Mouse (Mus musculus): Measurements from ENCODE around the gene Elk4.

Gene Elk4

GRCm38 (mm10) chr1:132007282-132007815 is at the start of gene Elk4:
TSS of gene Elk4 (plus strand) at chr1:132007607.
- CTCF ChIA-PET = no interaction called here

- CTCF ChIA-PET = no interaction called here
Observed at GRCm38 (mm10) chr1:131961004-131961403, 46.4 kb upstream of the Elk4 start.

GRCm38 (mm10) chr1:131962606-131963084 is 44.8 kb upstream of the Elk4 start, which contains the start of gene Slc45a3:
TSS of gene Slc45a3 (plus strand) at chr1:131962967.
- CTCF ChIA-PET = interaction anchor here (0.7 kb wide), 2 partner anchors 24 to 317 kb away, joined by 3 to 7 read pairs; no protein-coding TSS in a partner anchor

GRCm38 (mm10) chr1:131963085-131963951 is 44.1 kb upstream of the Elk4 start:
- CTCF ChIA-PET = no interaction called here

- CTCF ChIA-PET = interaction anchor here (0.7 kb wide), 1 partner anchor 27 kb away, joined by 5 read pairs; no protein-coding TSS in a partner anchor
Observed at GRCm38 (mm10) chr1:131964100-131964499, 43.3 kb upstream of the Elk4 start.

- CTCF ChIA-PET = interaction anchor here (0.7 kb wide), 1 partner anchor 28 kb away, joined by 5 read pairs; no protein-coding TSS in a partner anchor
Observed at GRCm38 (mm10) chr1:131964580-131964979, 42.8 kb upstream of the Elk4 start.

- CTCF ChIA-PET = no interaction called here
Observed at GRCm38 (mm10) chr1:131965818-131966217, 41.6 kb upstream of the Elk4 start.

GRCm38 (mm10) chr1:131967336-131967735 is 40.1 kb upstream of the Elk4 start:
- CTCF ChIA-PET = no interaction called here

- CTCF ChIA-PET = no interaction called here
Observed at GRCm38 (mm10) chr1:131968556-131968955, 38.9 kb upstream of the Elk4 start.

- CTCF ChIA-PET = no interaction called here
Observed at GRCm38 (mm10) chr1:131968983-131969382, 38.4 kb upstream of the Elk4 start.

GRCm38 (mm10) chr1:131969825-131970224 is 37.6 kb upstream of the Elk4 start:
- CTCF ChIA-PET = no interaction called here

GRCm38 (mm10) chr1:131970322-131970660 is 37.1 kb upstream of the Elk4 start:
- CTCF ChIA-PET = no interaction called here

GRCm38 (mm10) chr1:131970661-131971520 is 36.5 kb upstream of the Elk4 start:
- CTCF ChIA-PET = no interaction called here

GRCm38 (mm10) chr1:131971771-131972497 is 35.5 kb upstream of the Elk4 start:
- CTCF ChIA-PET = interaction anchor here (0.6 kb wide), 1 partner anchor 214 kb away, joined by 6 read pairs; no protein-coding TSS in a partner anchor

GRCm38 (mm10) chr1:131972498-131973334 is 34.7 kb upstream of the Elk4 start:
- CTCF ChIA-PET = interaction anchor here (0.6 kb wide), 1 partner anchor 215 kb away, joined by 6 read pairs; no protein-coding TSS in a partner anchor

GRCm38 (mm10) chr1:131973991-131974390 is 33.4 kb upstream of the Elk4 start:
- CTCF ChIA-PET = no interaction called here

GRCm38 (mm10) chr1:131976886-131977285 is 30.5 kb upstream of the Elk4 start:
- CTCF ChIA-PET = no interaction called here

- CTCF ChIA-PET = no interaction called here
Observed at GRCm38 (mm10) chr1:131980471-131980870, 26.9 kb upstream of the Elk4 start.

GRCm38 (mm10) chr1:131981378-131982013 is 25.9 kb upstream of the Elk4 start:
- CTCF ChIA-PET = no interaction called here

- CTCF ChIA-PET = interaction anchor here (0.5 to 1.2 kb wide), 2 partner anchors 64 to 489 kb away, joined by 5 to 12 read pairs; no protein-coding TSS in a partner anchor
Observed at GRCm38 (mm10) chr1:131982907-131983306, 24.5 kb upstream of the Elk4 start.
